Mouse (Mus musculus): ENCODE results near the gene Strap. TPM values are rescaled to one million over a fixed set of nuclear protein-coding genes. Genes with fewer than 3 reads are reported as not detected.
"Not testable (repeated sequence)": the region's sequence is repeated elsewhere in the genome, so short reads cannot be mapped to it uniquely, and the experiment has no call there.

Gene Strap
- total RNA-seq (2021): 100 to 1,000 TPM; 118 to 121 TPM

DNA sequence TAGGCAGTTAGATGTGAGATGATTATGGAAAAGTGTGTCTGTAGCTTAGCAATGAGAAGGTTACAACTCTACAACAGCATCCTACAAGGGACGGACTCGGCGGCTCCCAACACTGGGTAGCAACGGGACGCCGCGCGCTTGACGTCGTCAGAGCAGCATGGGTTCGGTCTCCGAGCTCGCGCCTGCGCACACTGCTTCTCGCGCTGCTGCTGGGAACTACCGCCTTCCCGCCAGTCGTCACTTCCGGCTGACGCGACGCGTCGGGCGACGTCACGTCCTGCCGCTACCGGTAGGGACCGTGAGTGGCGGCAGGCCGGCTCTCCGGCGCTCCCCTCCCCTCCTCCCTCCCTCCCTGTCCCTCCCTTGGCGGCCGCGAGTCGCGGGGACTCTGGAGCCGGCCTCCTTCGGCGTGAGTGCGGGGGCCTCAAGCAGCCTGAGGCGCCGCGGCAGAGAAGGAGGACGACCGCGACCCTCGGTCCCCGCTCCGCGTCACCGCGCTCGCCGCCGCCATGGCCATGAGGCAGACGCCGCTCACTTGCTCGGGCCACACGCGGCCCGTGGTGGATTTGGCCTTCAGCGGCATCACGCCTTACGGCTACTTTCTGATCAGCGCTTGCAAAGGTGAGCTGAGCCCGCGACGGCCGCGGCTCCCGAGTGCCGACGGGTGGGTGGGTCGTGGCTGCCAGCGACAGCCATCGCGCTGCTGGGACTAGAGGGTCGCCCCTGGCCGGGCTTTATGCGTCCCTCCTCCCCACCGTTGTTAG, at the start of gene Strap:
Strap (plus strand) TSS at position 233 of the 764 bp plus-strand sequence.
- peak; percentile 91 to 93 for DNase-seq

DNA sequence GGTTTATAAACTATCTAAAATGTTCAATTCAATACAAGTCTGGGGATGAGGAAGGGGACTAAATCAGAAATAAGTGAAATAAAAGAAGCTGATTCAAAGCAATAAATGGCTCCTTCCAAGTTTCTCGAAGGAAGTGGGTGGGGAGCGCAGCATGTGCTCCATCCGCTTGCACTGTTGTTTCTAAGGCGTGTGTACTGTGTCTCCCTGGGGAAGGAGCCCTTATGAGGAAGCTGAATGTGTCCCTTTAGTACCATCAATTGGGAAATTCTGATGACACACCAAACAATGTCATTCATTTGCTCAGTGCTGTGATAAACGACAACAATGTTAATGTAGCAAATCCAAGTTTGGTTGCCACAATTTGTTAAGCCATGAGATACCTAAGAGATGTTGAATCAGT, 47.2 kb upstream of the Strap start:
- DNase-seq: no peak

DNA sequence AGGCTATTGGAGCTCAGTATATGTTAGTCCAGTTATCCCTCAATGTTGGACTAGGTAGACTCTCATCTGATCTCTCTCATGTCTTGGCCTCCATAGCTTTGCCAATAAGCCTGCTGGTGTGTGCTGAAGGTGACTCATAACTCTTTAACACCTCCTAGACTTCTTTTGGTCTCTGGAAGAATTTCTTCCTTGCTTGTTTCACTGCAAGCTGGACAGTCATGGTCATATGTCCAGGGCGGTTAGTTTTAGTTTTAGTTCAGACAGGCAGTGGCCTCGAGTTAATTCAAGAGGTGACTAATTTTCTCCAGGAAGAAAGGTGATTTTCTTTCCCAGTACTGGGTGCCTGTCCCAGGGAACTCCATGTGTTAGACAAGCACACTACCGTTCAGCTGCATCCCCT, 46.8 kb upstream of the Strap start:
- DNase-seq: no peak

DNA sequence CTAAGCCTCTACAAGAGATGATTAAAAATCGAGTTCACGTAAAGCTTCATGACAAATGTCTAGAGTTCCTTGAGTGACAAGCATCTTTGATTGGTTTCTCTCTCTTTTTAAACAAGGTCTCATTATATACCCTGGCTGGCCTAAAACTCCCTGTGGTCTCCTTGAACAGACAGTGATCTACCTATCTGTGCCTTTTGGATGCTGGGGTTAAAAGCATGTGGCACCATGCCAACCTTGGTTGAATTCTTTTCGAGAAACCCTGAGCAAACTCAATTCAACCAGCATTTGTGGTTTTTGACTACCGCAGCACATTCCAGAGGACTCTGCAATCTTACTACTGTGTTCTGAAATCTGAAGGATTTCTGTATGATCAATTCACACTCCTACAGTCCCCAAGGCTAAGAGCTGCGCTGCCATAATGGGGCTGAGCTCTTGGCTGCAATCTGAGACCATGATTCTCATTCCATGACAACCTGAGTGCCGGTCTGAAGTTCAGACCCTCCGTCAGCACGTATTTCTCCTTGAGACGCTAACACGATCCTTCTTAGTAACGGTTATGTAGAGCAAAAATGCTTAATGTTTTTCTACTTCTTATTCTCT, 46.3 kb upstream of the Strap start:
- no peak for DNase-seq

DNA sequence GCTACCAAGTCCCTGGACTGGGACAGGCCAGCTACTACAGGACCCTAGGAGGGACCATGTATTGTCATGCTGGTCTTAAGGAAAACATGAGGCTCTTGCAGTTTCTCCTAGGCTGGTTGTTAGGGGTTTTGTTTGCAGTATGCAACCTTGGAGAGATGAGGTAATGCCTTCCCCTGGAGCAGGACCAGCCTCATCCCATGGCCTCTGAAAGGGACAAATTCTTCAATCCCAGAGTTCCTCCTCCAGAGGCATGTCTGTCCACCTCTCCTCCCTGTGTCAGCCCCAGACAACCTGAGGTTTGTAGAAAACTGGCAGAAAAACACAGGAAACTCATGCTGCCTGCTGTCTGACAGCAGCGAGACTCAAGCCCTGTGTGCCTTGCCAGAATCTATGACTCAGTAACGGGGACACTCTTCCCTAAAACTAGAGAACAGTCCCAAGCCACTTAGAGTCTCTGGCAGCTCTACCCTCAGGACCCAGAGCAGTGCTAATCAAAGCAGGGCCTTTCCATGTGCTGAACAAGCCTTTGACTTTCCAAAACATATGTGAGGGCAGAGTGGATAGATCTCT, 44.2 kb upstream of the Strap start:
- DNase-seq: no peak

DNA sequence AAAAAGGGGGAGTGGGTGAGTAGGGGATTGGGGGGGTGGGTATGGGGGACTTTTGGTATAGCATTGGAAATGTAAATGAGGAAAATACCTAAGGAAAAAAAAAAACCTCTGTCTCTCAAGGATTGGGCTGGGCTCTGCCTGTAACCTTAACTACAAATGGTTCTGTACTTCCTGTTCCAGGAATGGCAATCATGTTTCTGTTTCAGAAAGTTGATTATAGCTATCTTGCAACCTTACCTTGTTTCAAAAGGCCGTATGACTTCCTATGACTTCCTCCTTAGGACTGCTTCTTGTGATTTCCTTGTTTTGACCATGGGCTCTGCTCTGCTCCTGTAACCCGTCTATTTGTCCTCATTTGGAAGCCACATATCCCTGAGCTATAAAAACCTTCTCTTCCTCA, 40.6 kb upstream of the Strap start:
- DNase-seq: no peak

DNA sequence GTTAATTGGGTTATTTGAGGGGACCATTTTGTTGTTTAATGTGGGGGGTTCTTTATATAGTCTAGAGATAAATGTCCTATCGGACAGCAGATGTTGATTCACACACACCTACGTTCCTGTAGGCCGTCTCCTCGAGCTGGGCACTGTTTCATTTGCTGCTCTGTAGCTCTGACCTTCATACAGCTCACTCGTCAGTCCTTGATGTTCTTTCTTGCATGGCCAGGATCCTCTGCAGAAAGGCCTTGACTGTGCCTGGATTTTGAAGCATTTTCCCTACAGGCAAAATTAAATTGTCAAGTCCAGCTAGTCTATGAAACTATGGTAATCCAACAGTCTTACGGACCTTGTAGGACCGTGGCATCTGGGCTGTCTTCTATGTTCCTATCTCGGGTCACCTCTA, 39.8 kb upstream of the Strap start:
- DNase-seq: no peak

DNA sequence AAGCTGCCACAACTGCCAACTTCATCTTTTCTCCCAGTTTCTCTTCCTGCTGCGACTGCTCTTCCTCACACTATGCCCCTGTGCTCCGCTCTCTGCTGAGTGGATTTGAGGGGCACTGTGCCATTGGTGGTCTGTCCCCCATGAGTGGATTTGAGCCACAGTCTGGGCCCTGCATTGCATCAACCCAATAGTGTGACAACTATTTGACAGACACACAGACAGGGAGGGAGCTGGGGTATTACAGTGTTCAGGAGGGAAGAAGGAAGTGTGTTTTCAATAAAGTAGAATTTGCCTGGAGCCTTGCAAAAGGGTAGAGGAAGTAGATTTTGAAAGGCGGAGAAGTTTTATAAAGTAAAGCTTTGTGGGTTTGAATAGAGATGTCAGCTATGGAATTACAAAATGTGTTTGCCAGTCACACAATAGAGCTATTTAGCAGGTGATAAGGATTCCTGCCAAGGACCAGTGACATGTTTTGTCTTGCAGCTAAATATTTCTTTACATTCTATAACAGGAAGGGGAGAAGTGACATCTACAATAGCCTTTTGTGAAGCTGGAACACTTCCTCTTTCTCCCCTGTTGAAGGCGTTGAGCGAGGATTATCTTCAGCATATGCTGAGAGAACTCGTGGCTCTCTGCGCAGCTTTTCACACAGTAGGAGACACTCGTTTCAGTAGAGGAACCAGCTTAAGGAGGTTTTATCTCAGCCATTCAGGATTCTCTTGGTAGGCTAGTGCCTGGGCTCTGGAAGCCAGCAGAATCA, 38.3 kb upstream of the Strap start:
- DNase-seq: no peak

DNA sequence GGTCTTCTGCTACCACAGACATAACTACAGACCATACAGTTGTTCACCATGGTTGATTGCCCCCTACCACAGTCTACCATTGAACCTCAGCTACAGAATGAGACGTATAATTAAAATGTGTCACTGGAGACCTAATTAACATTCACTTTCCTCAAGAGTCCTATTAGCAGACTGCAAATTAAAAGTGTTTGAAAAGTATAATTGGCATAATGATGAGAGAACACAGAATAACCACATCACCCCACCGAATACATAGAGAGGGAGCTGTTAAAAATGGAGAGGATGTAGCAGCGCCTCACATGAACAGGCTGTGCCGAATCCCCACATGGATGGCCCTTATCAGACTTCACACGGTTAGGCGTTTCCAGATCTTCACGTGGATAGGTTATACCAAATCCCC, 35.4 kb upstream of the Strap start:
- DNase-seq: no peak

DNA sequence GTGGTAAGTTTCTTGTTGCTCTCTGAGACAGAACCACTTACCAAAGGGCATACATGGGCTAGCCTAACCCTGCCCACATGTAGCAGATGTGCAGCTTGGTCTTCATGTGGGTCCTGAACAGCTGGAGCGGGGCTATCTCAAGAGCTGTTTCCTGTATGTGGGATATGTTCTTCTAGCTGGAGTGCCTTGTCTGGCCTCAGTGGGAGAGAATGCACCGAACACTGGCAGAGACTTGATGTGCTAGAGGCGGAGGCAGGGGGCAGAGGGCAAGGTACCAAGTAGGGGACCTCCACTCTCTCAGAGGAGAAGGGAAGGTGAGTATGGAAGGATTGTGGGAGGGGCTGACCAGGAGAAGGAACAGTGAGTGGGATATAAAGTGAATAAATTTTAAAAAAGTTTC, 32.7 kb upstream of the Strap start:
- DNase-seq: no peak

DNA sequence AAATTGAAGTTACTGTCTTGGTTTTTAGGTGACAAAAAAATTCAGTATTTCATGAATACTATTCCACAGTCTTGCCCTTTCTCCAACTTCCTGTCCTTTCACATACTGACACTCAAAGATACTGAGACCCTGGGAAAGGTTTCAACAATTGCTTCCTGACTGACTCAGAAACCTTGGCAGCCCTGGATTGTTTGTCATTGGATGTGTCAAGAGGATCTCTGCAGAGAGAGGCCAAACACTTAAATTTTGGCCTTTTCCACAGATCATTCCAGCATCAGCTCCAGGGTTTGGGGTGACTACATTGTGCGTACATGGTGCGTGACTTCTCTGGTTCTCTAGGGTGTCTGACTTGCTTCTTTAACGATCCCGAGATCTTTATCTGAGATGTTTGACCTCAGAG, 32.0 kb upstream of the Strap start:
- no peak for DNase-seq

DNA sequence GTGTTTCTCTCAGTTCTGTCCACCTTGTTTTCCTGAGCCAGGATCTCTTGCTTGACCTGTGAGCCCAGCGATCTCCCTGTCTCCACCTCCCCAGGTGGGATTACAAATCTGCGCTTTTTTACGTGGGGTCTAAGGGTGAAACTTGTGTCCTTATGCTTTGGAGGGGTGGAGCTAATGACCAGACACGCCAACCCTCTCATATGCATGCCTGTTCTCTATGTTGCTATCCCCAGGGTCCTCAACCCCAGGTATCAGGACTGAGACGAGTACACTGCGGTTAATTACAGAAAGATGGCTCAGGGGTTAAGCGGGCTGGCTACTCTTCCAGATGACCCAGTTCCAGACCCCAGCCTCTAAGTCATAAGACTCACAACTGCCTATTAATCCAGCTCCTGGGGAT, 31.4 kb upstream of the Strap start:
- DNase-seq: no peak

DNA sequence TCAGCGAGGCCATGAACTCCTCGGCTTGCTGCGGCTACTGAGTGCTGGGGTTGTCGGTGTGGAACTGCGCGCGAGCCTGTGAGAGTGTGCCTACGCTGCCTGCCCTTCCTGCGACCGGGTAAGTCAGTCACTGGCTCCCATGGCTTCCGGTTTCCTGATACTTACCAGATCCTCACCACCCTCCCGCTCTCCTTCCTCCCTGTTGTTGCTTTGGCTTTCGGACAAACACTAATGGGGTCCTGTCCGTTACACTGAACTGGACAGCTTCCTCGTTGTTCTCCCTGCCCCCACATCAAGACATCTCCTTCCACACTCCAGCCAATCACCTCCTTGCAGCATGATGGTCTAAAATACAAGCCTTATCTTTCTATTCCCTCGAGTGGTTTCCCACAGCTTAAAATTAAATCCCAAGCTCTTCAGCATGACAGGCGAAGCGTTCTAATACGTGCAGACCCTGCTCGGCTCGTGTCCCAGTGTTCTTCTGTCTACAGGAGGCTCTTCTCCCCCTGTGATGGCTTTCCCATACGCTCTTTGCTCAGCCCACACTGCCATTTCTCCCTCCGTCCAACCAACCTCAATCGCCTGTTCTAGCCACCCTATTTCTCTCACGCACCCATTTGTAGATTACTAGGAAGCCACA, 30.5 kb upstream of the Strap start:
- DNase-seq: no peak

DNA sequence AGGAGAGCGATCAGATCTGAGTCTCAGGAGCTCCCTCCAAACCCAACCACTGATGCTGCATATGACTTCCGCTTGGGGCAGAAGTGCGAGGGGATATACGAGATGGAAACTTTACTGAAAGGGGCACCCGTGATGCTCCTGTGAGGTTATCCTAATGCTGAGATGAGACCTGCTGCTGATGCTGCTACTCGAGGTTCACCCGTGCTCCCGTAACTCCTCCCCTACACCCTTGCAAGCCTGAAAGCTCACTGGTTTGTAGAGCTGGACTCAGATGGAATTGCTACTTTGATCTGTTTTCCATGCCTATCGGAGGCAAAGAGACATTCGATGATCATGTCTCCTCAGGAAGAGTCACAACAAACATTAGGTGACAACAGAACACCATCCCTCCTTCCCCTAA, 28.7 kb upstream of the Strap start:
- DNase-seq: no peak

DNA sequence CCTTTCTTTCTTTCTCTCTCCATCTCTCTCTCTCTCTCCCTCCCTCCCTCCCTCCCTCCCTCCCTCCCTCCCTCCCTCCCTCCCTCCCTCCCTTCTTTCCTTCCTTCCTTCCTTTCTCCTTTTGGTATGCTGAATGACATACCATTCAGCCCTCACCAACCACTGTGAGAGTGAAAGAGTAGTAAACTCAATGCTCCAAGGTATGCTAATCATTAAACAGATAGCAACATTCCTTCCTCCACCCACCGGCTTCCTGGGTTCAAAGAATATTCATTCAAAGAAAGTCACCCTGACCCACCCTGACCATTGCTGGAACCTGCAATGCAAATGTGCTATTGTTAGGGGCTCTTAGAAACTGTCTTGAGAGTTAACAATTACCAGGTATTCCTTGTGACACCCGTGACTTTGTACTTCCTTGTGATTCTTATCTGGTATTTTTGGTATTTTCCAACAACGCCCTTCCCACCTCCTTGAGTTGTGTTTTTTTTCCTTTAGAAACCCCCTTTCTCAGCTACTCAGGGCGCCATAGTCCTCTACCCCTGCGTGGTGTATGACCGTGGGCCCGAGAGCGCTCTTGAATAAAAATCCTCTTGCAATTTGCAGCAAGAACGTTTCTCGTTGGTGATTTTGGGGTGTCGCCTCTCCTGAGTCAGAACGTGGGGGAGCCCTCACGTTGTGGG, 26.0 kb upstream of the Strap start:
- DNase-seq: not testable (repeated sequence)

DNA sequence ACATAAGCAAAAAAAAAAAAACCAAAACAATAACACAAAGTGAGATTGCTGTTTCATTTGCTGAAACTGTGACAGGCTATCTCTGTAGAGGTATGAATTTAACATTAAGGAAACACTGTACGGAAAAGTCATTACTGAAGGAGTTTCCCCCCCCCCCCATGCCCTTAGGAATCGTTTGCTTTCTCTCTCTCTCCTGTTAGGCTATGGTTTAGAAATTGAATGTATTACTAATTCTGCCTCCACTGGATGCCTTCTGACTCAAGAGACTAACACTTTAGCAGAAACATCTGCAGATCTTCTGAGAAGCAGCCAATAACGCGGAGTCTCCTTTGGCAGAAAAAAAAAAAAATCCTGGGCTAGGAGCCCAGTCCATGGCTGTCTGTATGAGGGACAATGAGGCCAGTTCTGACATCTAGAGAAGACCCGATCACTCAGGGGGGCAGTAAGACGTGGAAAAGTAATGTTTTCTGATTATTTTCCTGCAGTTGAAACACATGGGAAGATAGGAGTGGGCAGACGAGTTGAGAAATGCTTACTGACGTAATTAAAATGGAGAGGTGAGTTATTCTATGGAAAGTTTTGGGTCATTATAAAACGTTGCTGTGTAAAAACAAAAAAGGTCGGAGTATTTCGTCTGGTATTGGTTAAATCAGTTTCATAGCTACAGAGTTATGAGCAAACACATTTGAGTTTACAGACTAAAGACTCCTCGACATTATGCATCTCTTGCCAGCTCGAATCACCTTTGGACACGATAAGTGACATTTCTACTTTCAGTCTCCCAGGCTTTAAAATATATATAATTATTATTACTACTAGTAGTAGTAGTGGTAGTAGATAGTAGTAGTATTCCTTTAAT, 24.5 kb upstream of the Strap start:
- no peak for DNase-seq

DNA sequence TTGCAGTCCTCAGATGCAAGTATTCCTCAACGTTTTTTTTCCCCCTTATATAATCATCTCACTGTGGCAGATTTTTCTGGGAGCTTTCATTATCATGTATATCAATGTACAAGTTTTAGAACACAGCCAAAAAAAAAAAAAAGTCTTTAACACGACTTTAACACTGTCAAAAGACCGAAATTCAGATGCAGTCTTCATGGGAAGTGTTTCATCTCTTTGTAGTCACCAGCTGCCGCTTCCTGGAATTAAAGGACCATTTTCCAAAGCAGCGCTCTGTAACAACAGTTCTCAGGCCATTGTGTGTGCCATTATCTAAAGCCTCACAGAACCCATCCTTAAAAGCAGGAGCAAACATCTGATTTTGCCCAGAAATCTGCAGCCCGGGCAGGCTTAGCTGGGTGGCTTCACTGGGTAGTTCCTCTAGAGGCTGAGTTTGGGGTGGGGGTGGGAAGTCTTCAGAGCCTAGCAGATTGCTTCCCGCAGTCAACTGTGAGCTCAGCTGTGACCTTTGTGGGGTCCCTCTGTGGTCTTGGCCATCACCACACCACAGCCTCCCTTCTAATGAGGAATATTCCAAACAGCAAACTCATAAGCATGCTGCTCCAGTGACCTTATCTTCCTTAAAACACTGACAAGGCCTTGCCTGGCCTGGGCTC, 22.1 kb upstream of the Strap start:
- DNase-seq: no peak

DNA sequence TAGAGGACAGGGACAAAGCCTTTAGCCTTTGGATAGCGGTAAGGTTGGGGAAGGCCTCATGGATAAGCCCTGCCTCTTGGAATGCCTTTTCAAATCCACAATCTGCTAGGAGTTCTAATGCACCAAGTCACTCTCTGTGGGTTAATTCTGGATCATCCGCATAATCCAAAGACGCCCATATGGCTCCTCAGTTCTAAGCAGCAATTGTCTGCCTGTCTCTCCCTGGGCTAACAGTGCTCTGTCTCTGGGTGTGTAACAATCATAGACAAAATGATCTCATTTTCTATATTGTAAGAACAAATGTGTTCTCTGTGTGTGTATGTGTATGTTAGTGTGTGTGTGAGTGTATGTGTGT, 21.6 kb upstream of the Strap start:
- DNase-seq: peak in 1 of 2 experiments; percentile 33

DNA sequence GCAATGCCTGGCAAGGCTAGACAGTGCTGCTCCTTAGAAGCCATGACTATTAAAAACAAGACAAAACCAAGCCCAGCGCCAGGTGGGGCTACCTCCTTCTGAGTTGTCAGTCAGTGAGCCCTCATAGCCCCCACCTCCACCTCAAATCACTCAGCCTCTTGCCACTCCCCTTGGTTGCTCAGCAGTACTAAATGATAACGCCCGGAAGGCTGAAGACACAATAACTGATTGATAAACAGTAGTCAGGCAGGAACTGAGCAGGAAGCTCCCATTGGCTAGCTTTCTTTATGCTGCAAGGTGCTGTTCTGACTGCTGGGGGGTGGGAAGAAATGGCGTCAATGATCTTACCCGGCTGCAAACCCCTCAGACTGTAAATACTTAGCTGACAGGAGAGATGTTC, 18.1 kb upstream of the Strap start:
- DNase-seq: no peak

DNA sequence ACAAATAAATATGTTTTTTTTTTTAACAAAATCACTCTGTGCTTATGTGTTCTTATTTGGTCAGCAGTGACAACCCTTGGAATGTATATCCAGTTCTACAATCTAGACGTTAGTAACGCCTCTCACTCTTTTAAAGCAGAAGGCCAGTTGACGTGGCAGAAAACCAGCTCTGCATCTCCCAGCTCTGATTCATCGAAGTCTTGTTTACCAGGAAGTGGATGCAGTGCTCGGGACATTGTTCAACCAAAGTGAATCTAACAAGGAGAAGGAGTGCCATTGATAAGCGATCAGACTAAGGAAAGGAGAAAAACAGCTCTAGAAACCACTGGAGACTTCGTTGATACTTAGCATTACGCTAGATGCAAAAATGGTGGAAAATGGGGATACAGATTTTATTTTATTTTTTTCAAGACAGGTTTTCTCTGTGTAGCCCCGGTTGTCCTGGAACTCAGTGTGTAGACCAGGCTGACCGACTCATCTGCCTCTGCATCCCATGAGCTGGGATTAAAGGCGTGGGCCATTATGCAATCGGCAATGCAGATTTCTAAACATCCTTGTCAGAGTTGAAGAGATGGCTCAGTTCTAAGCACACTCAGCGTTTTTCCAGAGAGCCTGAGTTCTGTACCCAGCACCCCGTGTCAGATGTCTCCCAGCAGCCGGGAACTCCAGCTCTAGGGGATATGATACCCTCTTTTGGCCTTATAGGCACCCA, 12.5 kb upstream of the Strap start:
- DNase-seq: no peak

Data from layer of hippocampus, postnatal 36 days (tissue).